Mouse (Mus musculus) testis, postnatal 14 days (tissue): Measurements from ENCODE around the gene Asb12.
"Not testable (repeated sequence)": the region's sequence is repeated elsewhere in the genome, so short reads cannot be mapped to it uniquely, and the experiment has no call there.

ENCODE experiments used
- DNase-seq: peaks from one replicate; pipeline ENCODE4 v3.0.0; 2021; ENCODE audit warnings: low spot score

Gene Asb12

GRCm38 (mm10) chrX:95557887-95558286 is at the start of gene Asb12, which contains the start of gene Pfn5:
TSS of gene Asb12 (minus strand) at chrX:95557987.
TSS of gene Pfn5 (plus strand) at chrX:95558104.
- no peak for DNase-seq

GRCm38 (mm10) chrX:95600609-95601008 is 42.8 kb upstream of the Asb12 start:
- peak; percentile 4 for DNase-seq

- no peak for DNase-seq
These were observed 3.5 kb downstream of the Asb12 start for GRCm38 (mm10) chrX:95554321-95554720.

GRCm38 (mm10) chrX:95535493-95535892 is 22.3 kb downstream of the Asb12 start:
- not testable (repeated sequence) for DNase-seq

DNA sequence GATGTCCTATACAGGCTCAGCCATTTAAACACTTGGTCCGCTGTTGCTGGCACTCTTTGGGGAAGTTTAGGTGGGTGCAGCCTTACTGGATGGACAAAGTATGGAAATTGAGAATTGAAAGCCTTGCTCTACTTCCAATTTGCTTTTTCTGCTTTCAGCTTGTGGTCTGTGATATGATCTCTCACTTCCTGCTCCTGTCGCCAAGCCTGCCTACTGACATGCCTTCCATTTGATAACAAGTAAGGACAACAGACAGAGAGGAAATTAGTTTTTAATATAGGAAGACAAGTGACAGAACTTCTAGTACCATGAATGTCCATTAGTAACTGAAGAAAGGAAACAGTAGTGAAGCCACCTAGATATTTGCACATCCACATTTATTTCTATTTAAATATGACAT is 32.6 kb downstream of the Asb12 start:
- no peak for DNase-seq

DNA sequence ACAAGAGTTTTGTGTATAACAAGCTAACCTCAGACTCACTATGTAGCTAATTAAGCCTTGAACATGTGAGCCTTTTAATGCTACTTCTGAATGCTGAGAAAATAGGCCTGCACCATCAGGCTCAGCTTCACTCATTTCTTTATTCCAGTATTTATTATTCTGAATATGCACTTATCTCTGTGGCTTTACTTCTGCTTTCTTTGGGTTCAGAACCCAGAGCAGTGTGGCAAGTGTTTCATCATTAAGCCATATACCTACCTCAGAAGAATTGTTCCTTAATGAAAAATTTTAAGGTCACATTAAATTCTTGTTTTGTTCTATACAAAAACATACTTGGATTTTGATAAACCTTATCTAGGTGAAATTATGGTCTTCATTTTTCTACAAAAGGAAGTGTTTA is 33.9 kb downstream of the Asb12 start:
- DNase-seq, result no peak

DNA sequence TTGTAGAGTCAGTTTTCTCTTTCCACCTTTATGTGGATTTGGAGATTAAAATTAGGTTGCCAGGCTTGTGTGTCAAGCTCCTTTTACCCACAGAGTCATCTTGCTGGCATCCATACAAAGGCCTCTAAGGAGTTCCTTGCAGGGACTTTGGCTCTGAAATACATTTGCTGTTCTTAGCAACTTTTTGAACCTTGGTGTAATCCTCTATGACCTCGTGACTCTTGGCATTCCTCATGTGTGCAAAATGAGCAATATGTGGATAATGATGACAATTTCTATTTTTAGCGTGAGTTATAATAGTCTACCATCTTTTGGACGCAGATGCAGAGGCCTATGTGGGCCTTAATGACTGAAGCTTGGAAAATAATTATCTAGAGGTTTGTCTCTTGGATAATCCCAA is 100.6 kb downstream of the Asb12 start:
- DNase-seq, result no peak

- no peak for DNase-seq
These were observed 111.9 kb downstream of the Asb12 start for GRCm38 (mm10) chrX:95445866-95446265.

GRCm38 (mm10) chrX:95445141-95445540 is 112.6 kb downstream of the Asb12 start:
- DNase-seq, result no peak

GRCm38 (mm10) chrX:95444776-95445111 is 113.0 kb downstream of the Asb12 start, which contains the start of gene Amer1:
TSS of gene Amer1 (minus strand) at chrX:95444872.
- DNase-seq, result peak; percentile 89

- DNase-seq, result peak; percentile 48
These were observed 113.7 kb downstream of the Asb12 start for GRCm38 (mm10) chrX:95443898-95444775.

DNA sequence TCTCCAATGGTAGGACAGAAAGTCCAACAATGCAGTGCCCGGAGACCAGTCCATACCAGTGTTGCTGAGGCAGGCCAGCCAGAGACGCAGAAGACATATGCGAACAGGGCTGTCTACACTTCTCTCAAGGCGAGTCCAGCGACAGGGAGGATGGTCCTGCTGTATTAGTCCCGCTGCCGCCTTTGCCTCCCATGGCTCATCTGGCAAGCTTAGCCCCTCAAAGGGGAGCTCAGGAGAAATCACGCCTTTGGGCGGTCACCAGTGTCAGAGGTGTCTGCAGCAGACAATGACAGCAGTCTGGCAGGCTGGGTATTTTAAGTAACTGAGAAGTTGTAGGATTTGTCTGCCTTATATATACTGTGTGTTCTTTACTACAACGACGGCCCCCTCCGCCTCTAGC is 114.4 kb downstream of the Asb12 start:
- no peak for DNase-seq

DNA sequence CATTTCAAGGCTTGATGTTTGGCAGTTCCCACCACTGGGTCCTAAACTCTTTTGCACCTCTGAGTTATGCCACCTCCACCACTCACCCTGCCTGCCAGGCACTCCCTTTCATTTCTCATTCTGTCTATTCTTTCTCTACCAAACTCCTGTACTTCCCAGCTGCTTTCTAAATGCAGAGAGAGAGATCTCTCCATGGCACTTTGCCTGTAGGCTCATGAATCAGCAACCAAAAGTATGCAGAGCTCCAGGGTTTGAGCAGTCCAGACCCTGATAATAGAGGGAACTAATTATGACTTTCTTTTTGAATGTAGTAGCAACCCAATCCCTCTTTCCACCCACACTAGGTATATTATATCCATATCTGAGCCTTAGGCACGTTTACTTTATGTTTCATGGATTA is 115.5 kb downstream of the Asb12 start:
- DNase-seq, result no peak

- no peak for DNase-seq
These were observed 116.5 kb downstream of the Asb12 start for GRCm38 (mm10) chrX:95441290-95441689.

DNA sequence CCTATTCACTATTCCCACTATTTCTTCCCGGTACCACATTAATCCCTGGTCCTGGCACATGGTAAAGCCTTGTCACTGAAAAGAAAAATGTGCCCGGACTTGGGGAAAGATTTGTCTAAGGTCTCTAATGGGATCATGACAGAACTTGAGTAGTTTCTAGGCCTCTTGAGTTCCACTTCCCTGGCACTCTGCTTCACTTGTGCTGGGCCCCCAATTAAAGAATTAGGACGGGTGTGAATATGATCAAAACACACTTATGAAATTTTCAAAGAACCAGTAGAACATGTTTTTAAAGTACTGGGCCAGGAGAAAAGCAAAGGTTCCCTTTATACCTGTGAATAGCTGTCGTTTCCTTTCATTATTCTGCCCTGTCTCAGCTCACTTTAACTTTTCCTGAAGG is 119.3 kb downstream of the Asb12 start:
- no peak for DNase-seq

GRCm38 (mm10) chrX:95437236-95437635 is 120.6 kb downstream of the Asb12 start:
- DNase-seq, result no peak
